Mouse (Mus musculus) adrenal gland, postnatal 25 days (tissue): Measurements from ENCODE around the gene Chic2. TPM values are rescaled to one million over a fixed set of nuclear protein-coding genes. Genes with fewer than 3 reads are reported as not detected.

Experiments
- DNase-seq: peaks from one replicate; pipeline ENCODE4 v3.0.0; 2021; ENCODE audit warnings: mixed read lengths
- long read RNA-seq: library from polyadenylated mRNA; stranded (forward); transcript quantifications from one replicate; pipeline ENCODE4 v2.0.0, GENCODE M21; 2021
- total RNA-seq: library from RNA; stranded (reverse); gene quantifications from 2 replicates; pipeline ENCODE4 v1.2.3, GENCODE M21; 2021

Chic2 gene
- total RNA-seq, result 29.6 and 30.8 TPM in 2 replicates
- long read RNA-seq, full-length matches to known transcripts, result 56 of 59 reads
- long read RNA-seq, partial matches to known transcripts, result 0 of 59 reads
- long read RNA-seq, other reads (novel, unspliced or antisense), result 3 of 59 reads

- peak; percentile 90 for DNase-seq
Observed at GRCm38 (mm10) chr5:75044310-75044904, at the start of gene Chic2. Gene Chic2 (minus strand): TSS chr5:75044774.

DNA sequence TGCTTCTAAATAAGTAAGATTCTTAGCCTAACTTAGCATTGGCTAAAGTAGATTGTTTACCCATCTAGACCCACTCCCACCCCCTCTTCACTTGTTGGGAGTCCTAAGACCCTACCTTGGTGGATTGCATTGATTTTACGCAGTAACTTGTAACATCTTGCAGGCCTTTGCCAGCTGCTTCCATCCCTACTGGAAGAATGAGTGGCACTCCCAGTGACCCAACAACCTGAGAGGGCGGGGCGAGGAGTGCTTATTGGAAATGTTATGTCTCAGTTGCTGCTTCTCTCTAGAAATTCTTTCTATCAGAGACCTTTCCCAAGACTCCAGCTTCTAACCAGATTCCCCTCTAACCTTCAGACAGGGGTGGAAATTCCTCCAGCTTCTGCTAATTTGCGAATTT, 41.3 kb upstream of the Chic2 start:
- no peak for DNase-seq

DNA sequence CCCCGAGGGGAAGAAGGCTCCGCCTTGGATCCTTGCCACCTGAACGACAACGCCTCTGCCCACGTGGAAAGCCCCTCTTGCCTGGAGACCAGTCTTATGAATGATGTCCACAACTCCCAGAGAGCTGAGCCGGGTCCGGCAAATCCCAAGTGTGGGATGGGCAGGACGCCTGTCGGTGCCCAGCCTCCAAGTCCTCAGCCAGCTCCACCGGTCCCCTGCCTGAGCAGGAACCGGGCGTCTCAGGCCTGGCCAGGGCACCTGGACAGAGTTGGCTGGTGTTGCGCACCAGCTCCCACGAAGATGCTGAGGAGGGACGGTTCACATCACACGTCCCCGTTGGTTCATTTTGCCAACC, 40.9 kb upstream of the Chic2 start:
- no peak for DNase-seq

DNA sequence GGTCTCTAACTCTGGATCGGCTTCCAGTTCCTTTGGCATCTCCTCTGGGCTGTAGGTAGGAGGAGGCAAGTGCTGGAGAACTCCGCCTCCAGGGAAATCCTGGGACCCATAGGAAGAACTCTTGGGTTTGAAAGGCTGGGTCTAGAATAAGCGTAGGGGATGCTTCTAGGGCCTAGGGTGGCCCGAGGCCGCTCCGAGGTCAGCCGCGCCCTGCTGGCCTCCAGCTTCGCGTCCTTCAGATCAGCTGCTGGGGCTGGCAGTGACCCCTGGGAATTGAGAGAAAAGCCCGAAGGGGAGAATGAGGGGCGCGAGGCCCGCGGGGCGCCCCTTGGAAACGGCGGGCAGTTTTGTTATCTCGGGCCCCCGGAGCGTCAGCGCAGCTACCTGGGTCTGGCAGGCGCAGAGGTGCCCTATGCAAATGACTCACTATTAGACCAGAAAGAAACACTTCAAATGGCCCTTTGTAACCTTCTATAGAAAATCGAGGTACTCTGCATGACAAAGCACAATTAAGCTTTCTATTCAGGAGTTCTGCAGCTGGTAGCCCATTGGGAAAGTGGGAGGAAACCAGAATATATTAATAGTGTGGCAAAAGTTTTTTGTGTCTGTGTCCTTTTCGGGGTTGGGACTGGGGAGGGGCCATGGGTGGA, 40.4 kb upstream of the Chic2 start:
- no peak for DNase-seq

GRCm38 (mm10) chr5:75084393-75084870, 39.9 kb upstream of the Chic2 start:
- no peak for DNase-seq

GRCm38 (mm10) chr5:75083591-75084392, 39.2 kb upstream of the Chic2 start:
- DNase-seq, result no peak

- no peak for DNase-seq
Observed at GRCm38 (mm10) chr5:75083061-75083460, 38.5 kb upstream of the Chic2 start.

DNA sequence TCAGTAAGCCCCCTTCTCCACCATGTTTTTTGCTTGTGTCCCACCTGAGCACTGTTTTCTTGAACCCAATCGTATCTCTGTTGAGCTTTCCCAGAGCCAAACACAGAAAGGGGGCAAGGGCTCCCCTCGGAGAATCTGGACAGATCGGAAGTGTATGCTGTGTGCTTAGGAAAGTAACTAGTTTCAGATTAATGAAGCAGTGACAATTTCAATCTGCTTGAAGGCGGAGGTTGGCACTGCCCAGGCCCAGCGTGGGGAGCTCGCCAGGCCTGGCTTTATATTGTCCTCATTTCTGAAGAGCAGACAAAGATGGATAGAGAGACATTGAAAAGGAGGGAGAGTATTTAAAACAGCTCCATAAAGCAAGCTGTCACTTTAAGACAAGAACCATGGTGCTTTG, 37.9 kb upstream of the Chic2 start:
- no peak for DNase-seq

- DNase-seq, result no peak
Observed at GRCm38 (mm10) chr5:75079564-75079963, 35.0 kb upstream of the Chic2 start.

DNA sequence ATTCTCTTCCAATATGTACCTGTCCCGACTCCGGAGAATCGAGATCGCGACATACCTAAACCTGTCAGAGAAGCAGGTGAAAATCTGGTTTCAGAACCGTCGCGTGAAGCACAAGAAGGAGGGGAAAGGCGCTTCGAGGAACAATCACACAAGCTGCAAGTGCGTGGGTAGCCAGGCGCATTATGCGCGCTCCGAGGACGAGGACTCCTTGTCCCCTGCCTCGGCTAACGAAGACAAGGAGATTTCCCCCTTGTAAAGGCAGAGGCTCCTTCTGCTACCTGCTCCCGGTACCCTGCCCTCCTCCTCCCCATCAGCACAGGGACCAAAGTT, 32.4 kb upstream of the Chic2 start:
- no peak for DNase-seq

- no peak for DNase-seq
Observed at GRCm38 (mm10) chr5:75076326-75077050, 31.9 kb upstream of the Chic2 start.

GRCm38 (mm10) chr5:75075383-75075941, 30.9 kb upstream of the Chic2 start, which contains the start of gene Gsx2:
Gene Gsx2 (plus strand): TSS chr5:75075601.
- no peak for DNase-seq

DNA sequence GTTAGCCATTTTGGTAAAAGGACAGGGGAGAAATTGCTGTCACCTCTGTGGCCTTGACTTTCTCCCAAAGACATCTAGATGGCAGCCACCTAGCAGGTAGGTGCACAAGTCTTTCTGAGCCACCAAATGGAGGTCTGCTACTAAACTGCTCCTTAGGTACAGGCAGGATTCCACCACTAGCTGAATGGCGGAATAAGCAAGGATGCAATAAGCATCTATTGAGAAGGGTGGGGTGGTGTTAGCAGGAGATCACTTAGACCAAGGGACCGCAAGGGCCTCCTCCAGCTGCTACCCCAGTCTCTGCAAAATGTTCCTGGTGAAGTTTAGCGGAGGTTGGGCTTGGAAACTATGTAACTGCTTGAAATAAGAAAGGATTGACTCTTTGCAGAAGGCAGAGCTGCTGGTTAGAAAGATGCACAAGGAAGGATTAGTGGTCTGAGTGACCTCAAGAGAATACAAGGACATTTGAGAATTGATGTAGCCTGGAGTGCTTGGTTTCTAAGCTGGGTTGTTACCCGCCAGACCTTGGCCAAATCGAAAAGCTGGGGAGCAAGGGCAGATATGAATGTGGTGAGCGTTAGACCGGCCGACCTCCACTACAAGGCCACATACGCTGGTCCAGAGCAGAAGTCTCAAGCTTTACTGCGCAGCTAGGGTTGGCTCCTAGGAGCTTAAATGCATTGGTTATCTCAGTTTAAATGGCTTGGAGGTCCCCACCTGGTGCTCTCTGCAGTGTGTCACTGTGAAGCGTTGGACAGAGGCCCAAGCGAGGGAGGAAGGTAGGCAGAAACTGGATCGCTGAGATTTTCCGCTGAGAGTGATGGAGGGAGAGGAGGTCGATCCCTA, 30.2 kb upstream of the Chic2 start:
- no peak for DNase-seq

- no peak for DNase-seq
Observed at GRCm38 (mm10) chr5:75074132-75074531, 29.6 kb upstream of the Chic2 start.

- DNase-seq, result no peak
Observed at GRCm38 (mm10) chr5:75073684-75074083, 29.1 kb upstream of the Chic2 start.

GRCm38 (mm10) chr5:75073167-75073566, 28.6 kb upstream of the Chic2 start:
- DNase-seq, result no peak

- DNase-seq, result no peak
Observed at GRCm38 (mm10) chr5:75072532-75072931, 28.0 kb upstream of the Chic2 start.

DNA sequence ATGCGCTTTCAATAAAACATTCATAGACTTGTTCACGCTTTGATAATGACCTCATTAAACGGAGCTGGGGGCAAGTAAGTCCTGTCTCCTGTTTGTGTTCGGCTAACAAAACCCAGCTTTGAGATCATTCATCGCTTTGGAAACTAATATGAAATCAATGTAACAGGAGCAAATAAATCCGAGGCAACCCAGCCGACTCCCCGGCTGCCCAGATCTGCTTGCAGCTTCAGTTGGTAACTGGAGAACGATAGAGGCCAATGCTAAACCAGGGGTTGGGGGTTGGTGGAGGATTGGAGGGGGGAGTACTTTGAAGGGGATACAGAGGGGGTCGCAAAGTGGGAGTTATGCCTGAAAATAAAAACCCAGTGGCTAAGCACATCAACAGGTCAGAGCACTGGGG, 27.4 kb upstream of the Chic2 start:
- no peak for DNase-seq

DNA sequence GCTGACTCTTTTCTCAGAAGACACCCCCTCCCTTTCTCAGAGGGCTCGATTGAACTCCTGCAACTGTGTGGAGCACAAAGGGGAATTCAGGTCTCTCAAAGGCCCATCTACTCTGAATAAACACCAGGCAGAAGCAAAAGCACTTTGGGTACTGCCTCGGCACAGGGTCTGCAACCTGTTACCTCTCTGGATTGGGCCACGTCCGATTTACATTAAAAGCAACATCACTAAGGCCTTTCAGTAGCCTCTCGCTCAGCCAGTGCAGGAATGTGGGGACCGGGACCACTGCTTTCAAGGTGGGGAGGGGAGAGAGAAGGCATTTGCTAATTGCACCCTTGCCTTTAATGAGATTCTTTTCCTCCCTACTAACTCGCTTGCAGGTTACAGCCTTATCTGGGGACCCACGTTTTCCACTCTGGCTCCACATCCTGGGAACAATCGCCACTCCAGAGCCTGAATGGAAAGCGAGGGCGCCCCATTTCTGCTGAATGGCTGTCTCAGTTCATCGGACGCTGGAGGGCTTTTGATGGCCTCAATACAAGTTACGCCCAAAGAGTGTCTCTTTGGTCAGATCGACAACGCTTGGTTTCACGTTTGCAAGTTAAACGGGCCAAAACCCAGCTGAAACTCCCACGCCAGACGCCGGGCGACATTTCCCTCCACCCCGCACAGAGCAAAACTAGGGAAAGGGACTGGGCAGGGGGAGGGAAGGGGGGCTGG, 26.2 kb upstream of the Chic2 start:
- DNase-seq, result no peak

DNA sequence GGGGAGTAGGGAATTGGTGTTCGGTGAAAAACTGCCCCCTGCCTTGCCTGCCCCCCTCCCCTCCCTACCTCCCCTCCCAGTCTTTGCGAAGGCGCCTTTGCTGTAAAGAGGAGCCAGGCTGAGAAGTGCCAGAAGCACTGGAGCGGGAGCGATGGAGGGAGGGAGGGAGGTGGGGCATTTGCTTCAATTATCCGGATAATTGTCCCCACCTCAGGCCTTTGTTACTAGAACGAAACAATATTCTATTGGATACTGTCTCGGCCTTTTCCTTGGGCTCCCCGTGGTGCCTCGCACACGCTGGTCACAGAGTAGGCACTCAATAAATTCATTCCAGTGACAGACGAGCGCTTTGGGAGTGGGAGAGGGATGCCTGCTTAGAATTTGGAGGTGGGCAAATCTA, 25.6 kb upstream of the Chic2 start:
- DNase-seq, result no peak
